Mouse (Mus musculus) kidney, adult 8-10 months (tissue): ENCODE data around the gene Cacna1c.
A peak's percentile ranks its signal among the peaks of the same experiment; 100 is the strongest.
"Not testable (repeated sequence)": the region's sequence is repeated elsewhere in the genome, so short reads cannot be mapped to it uniquely, and the experiment has no call there.

Experiments
- DNase-seq, 2 experiments: peaks; one replicate each; pipeline ENCODE4 v3.0.0; 2022

The Cacna1c gene

DNA sequence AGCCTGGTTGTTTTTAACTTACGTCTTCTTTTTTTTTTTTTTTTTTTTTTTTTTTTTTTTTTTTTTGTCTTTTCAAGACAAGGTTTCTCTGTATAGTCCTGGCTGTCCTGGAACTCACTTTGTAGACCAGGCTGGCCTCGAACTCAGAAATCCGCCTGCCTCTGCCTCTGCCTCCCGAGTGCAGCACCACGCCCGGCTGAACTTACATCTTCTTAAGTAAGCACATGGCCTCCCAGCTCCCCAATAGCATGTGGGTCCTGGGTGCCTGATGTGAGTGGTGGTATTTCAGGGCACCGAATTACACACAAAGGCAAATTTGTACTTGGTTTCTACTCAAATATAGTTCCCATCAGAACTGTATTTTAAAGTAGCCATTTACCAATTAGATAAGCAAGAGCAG is 9.8 kb upstream of the Cacna1c start:
- DNase-seq: not testable (repeated sequence)

DNA sequence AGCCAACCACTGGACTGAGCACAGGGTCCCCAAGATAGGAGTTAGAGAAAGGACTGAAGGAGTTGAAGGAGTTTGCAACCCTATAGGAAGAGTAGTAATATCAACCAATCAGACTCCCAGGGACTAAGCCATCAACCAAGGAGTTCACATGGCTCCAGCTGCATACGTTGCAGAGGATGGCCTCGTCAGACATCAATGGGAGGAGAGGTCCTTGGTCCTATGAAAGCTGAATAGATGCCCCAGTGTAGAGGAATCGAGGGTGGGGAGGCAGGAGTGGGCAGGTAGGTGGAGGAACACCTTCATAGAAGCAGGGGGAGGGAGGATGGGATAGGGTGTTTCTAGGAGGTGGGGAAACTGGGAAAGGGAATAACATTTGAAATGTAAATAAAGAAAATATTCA is 8.7 kb upstream of the Cacna1c start:
- DNase-seq: no peak

DNA sequence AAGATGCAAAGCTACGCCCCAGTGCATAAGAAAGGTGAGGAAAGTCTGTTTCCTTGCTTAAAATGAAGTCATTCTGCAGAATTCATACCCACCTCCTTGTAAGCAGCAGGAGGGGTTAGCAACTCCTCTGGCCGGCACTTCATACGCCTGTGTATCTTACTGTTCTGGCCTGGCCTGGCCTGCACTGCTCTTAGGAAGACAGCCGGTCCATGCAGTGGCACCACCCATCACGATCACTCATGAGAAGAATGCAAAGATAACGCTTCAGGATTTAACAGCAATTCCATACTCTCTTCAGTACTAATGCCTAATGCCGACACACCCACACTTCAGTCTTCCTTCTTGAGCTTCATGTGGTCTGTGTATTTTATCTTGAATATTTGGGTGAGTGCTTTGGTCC is 8.1 kb upstream of the Cacna1c start:
- no peak for DNase-seq

DNA sequence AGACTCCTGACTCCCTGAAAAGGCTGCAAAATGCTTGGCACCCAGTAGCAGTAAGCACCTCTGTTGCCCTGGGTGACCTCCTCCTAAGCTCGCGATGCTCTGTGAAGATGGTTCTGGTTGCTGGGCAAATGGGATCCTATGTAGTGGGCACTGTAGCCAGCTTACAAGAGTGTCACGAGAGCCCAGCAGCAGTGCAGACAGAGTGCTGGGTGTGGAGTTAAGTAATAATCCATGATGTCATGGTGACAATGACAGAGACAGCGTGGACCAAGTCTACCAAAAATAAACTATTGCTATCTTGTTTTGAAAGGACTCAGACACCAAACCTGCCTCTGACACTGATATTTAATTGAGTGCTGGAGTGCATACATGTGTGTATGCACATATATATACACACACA is 5.4 kb upstream of the Cacna1c start:
- no peak for DNase-seq

DNA sequence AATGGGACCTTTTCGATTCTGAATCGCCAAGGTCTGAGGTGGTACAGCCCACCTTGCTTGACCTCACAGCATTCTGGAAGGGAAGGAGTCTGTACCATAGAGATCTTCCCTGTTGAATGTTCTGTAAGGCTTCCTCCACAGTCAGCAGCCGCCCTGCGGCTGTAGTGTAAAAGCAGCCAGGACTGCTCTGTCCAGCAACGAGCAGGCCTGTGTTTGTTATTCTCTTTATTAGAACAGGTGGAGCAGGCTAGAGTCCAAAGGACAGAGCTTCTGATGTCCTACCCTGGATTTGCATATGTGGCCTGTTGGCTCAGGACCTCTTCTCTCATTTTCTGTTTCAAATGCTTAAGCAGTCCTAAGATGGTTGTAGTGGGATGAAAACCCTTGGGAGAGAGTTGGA is 4.1 kb upstream of the Cacna1c start:
- DNase-seq: no peak

DNA sequence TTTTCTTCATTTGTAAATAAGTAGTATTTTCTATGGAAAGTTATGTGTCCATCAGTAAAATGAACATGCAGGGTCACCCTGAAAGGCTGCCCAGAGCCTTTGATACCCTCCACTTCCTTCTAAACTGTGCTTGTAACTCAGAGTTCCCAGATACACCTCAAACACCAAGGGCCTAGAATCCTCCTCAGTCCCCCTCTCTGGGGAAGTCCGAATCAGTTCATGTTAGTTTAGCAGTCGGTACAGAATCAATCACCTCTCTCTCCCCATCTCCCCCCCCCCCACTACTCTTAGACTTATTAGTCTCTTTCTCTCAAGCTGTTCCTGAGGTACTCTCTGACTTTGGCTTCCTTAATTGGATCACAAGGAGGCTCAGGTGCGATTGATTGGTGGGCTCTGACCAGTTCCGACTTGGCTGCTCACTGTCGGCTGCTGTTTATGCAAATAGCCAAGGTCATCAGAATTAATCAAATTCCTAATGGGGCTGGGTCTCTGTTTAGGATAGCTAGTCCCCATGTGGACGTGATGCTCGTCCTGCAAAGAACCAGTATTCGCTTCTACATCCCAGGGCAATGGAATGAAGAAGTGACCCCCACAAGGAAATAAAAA is 3.2 kb upstream of the Cacna1c start:
- no peak for DNase-seq

DNA sequence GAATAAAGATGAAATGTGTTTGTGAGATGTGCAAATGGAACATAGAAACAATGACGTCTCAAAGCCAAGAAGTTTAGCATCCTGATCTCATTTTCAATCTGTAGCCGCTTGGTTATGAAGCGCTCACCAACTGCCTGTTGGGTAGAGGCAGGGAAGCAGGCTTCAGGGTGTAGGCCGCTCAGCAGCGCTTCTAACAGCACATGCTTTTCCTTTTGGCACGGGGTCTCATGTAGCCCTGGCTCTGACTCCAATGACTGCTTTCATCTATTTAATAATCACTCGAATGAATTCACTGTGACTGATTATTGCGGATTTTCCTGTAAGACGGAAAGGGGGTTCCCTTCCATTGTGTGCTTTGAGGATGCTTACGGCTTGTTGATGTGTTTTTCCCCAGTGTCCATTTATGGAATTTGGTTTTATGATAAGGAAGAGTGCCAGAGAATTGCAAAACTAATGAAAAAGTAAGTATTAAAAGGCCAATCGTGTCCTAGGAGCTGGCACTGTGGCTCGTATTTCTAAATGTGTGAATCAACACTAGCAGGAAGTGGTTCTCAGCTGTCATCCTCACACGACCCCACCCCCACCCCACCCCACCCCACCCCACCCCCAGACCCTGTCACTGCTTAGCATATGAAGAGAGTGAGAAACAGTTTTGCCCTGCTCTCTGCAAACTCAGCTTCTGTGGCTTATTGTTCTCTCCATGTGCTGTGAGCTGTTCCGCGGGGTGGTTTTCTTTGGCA is 2.5 kb upstream of the Cacna1c start:
- no peak for DNase-seq

DNA sequence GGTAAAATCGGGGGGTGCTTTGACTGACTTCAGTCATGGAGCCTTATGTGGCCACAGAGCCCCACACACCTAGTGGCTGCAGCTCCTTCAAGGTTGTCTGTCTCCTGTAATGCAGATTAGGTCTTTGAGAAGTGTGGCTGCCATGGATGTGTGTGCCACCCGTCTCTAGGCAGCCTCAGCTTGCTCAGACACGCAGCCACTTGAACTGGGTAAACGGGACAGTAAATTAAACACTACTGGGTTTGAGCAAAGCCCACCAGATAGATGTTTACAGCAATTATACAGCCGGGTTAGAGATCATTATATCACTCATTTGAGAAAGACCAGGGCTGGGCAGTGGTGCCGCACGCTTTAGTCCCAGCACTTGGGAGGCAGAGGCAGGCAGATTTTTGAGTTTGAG is 1.6 kb downstream of the Cacna1c start:
- DNase-seq: no peak

DNA sequence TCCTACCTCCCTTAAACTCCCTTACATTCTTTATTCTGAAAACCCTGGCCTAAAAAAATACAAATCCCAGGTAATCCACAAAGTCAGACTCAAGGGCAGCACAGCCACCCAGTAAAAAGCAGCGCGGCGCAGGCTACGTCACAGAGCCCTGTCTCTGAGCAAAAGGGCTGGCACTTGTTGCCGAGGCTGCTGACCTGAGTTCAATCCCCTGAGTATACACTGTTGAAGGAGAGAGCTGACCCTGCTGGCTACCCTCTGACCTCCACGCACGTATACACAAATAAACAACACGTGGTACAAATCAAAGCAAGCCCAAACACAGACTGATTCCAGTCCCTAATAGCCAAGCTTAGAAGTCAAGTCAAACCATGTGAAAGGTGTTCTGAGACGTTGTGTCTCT is 2.1 kb downstream of the Cacna1c start:
- DNase-seq: no peak

DNA sequence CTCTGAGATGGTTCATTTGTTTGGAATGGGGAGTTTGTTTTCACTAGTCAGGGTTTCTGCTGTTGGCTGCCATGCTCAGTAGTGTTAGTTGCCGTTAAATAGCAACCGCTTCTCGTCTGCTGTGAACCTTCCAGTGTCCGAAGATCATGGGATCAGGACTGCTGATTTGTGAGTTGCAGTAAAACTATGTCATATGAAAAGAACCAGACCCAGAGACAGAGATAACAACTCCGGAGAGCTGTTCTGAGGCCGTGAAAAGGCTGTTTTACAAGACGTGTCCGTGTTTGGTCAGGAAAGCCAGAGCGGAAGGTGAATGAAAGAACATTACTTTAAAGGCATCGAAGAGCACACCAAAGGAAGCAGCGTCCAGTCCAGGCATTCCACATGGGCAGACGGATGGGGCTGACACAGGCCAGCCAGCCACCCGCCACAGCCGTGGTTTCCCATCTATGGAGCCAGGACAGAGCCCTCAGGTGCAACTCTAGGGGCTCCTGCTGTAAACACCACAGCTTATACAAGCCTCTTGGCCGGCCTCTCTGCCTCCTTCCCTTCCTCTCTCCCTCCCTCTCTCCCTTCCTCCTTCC is 2.6 kb downstream of the Cacna1c start:
- DNase-seq: no peak

DNA sequence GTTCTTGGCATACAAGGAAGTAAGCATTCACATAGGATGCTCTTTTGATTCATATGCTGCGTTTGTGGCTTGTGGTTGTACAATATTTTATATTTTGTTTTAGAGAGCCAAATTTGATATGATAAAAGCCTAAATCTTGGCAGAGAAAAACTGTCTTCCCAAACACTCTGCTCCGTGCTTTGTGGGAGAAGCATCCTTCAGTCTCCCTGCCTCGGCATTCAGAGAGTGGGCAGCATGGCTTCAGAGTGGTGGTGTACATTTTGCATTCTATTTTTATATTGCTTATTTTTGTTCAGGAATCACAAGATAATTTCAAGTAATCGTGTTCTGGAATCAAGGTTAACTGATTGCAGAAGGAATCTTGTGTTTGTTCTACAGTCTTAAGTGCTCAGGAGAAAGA is 4.7 kb downstream of the Cacna1c start:
- DNase-seq: no peak

DNA sequence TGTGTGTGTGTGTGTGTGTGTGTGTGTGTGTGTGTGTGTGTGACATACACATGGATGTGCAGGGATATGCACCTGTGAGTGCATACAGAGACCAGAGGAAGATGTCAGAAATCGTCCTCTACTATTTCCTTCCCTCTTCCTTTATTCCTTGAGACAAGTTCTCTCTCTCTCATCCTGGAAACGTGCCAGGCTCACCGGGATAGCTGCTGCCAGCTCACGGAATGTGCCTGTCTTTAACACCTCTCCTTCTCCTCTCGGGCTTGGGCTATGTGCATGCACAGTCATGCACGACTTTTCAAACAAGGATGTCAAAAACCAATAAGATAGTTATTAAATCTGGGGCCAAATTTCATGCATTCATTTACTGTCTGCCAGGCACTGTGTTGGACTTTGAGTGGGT is 8.6 kb downstream of the Cacna1c start:
- DNase-seq: no peak

DNA sequence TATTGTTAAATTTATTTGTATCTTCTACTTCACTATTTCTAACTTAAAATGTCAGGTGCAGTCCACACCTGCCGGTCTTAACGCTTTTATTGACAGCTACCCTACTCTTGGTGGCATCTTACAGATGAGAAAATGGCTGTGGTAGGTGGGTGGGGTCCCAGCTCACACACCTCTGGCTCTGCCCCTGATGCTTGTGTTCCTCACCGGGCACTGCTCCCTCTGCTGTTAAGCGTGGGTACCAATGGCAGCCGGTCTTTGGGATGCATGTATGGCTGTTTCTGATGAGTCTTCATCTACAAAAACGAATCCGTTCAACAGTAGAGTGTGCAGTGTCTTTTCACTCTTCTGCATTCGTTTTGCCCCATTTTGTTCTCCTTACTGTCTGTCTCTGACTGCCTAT is 9.6 kb downstream of the Cacna1c start:
- no peak for DNase-seq

DNA sequence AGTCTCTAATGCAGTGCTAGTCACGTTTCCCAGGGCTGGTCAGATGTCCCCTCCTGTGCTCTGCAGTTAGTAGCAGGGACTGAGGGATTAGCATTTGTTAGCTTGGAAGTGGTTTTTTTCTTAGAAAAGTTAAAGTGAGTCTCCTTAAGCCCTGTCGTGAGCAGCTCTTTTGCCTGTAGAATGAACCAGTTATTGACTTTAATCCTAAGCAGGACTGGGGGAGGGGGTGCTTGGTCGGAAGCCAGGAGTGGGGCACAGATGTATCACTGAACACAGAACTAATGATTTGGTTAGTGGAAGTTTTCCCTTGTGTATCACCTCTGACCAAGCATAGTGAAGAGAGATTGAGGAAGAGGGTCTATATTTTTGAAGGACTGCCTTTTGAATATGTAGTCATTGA is 12.4 kb downstream of the Cacna1c start:
- no peak for DNase-seq

DNA sequence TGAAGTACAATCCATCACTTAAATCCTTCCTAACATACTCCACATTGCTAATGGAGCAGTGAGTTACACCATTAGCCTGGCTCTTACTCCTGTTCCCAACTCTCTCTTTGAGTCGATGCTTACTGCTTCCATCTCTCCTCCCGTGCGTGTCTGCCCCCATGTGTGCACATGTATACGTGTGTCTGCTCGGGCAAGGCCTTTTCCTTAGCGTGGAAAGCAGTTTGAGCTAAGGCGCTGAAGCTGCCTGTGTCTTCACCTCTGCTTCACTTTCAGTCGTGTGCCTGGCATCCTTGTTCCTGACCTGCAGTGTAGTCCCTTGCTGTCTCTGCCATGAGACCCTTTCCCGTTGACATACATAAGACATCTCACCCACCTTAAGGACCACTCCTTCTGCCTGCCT is 14.0 kb downstream of the Cacna1c start:
- DNase-seq: no peak

DNA sequence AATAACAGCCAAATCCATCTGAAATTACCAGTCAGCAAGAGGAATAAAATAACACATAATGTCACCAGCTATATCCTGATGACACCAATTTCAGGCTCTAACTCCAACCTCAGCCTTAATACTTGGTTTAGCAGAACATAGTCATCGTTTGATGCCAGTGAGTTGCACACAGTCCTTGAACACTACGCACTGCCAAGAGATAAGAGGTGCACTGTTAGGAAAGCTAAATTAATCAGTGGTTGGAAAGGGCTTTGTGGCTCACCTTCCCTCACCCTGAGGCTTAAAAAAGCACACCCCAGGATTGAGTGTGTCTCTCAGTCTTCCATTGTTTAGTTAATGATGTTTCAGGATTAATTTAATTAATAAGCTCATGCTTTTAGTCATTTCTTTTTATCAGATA is 16.0 kb downstream of the Cacna1c start:
- DNase-seq: no peak

DNA sequence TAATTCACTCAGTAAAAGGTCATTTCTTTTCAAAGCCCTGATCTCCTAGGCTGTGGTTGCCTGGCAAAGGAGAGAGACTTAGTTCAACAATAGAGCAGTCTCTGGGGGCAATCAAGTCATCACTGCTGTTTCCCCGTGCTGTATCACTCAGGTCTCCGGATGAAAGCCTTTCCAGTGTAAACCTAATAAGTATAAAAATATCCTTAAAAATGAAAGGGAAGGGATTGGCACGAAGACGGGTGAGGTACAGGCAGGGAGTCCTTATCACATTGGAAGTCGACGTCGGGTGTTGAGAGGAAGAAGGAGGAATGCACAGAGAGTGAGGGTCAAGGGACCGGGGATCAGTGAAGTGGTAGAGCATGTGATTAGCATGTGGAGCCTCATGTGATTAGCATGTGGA is 19.1 kb downstream of the Cacna1c start:
- no peak for DNase-seq

DNA sequence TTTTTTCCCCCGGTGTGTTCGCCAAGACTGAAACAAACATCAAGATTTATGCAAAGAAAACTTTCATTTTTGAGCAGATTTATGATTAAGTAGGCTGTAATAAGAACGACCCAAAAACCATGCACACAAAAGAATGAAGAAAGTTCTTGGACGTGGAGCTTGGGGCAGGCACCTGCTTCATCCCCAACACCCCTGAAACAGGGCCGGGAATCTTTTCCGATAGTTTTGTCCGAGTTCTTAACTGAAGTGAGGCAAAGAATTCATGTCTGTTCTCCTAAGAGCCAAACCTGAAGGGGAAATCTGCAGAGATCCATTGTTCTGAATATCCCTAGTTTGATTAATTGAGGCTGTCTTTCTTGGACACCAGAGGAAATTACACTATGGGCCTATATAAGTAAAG is 20.1 kb downstream of the Cacna1c start:
- DNase-seq: no peak

DNA sequence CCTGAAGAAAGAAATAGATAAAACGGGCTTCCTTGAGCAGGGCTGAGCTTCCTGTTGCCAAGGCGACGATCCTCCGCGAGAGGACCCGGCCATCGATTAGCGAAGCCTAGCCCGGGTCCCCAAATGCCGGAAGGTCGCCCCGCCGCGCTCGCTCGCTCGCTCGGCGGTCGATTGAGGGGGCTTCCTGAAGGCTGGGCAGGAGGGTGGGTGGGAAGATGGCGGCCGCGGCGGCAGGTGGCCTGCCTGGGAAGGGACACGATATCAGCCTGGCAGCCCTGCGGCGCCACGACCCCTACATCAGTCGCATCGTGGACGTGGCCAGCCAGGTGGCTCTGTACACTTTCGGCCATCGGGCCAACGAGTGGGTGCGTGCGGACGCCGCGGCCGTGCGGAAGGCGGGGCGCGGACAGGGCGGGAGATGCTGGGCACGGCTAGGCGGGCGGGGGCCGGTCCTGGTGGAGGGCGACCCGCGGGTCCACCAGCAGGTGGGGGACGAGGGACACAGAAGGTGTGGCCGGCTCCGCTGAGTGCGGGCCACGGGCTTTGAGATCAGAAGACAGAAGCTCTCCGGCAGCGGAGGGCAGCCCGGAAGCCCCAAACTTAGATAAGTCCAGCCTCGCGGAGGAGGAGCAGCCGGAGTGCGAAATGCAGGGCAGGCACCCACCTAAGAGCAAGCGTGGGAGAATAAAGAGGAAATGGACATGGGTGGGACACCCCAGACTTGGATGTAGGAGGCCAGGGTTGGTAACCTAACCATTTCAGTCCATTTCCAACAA is 21.0 kb downstream of the Cacna1c start, which contains the start of gene Dcp1b:
TSS of gene Dcp1b (plus strand) at position 176 of the 776 bp plus-strand sequence.
- DNase-seq: peak; percentile 80 to 87

DNA sequence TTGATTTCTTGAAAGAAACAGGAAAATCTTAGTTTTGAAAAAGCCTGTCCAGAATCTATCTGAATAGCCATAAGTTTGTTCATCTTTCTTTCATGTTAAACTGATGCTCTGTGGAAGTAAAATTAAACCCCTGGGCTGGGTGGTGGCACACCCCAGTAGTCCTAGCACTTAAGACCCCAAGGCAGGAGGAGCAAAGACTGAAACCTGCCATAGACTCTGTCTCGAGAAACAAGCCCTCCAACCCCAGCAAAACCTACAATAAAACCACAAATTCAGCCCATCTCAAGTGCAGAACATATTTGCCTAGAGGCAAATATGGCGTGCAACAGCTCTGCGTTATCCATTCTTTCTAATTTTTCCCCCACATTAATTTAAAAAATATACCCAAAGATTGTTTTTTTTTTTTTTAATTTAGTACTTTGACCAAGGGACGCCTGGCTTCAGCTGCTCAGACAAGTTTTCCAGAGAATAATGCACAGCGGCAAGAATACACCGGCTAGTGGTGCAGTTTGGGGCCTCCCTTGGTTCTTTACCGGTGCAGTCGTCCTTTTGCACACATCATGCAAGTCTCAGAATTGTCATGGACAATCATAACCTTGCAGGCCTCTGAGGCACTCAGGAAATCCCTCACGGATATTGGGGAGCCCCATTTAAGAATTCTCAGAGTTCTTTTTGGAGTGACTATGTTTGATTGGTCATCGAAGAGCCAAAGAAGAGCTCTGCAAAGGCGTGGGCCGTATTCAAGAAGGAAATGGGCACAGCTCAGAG is 21.7 kb downstream of the Cacna1c start:
- no peak for DNase-seq

DNA sequence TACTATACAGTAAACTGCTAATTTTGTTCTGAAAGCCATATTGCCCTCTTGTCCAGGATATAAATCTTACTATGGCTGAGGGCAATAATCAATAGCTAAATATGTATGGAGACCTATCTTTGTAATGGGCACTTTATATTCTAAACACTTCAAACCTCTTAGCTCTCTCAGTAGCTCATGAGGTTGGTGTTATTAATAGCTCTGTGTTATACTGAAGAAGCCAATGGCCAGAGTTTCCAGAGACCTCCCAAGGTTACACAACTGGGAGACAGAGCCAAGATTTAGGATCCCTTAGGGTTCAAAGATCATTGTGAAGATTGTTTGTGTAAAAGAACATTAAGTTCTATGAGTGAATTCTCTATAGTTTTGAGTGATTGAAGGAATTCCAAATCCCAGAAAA is 30.5 kb downstream of the Cacna1c start:
- DNase-seq: no peak

DNA sequence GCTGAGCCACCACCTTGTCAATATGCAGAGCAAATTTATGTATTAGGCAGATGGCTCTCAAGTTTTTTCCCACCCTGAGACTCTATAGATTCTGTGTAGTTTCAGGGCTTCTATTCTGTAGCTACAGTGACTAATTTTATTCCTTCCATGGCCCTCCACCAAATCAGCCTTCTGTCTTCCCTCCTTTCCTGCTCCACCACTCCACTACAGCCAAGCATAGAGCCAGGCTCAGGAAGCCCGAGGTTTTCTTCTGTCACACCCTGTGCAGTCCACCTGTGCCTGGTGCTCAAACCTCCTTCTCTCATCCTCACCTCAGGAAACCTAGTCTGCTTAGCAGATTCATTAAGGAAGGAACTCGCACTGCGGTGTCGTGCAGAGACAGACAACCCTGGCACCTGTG is 51.1 kb downstream of the Cacna1c start:
- DNase-seq: no peak

DNA sequence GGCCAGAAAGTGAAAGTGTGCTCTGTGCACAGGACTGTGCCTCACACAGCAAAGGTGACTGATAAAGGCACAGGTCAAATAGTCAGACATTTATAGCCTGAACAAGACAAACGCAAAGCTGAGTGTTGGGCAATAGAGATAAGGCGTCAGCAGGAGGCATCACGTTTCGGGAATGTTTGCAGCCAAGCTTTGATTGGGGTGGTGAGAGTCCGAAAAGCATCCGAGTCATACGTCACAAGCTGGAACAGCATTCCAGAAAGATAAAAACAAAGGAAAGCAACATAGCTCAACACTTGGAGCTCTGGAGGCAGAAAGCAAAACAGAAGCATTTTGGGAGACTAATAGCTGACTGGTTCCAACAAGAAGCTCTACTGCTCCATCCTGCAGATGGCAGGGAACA is 56.7 kb downstream of the Cacna1c start:
- no peak for DNase-seq
